8 mouse cellular contexts compared by ENCODE assay signal in the genomic region with DNA sequence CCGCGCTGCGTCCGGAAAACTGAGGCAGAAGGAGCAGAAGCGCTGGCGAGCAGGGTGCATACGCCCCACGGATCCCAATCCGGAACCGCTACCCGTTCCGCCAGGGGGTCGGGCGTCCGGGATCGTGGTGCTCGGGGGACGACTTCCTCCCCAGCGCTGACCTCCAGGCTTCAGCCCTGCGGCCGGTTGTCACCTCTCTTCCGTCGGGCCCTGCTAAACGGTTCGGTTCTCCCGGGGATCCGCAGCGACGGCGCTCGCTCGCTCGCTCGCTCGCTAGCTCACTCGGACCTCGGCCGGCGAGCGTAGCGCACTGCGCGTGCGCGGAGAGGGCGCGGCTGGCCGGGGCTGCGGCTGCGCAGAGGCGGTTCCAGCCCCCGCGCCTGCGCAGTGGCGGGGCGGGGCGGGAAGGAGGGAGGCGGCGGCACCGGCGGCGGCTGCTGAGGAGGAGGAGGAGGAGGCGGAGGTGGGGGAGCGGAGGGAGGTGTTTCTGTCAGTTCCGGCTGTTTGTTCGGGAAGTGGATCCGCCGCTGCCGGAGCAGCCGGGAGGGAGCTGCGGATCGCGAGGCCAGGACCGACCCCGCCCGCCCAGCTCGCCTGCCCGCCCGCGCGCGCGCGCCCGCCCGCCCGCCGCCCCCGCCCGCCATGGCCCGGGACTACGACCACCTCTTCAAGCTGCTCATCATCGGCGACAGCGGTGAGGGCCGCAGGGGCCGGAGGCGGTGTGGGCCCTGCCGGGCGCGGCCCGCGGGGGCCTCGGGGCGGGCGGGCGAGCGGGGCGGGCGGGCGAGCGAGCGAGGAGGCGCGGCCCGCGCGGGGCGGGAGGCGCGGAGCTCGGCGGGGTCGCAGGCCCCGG. TPM values are rescaled to one million over a fixed set of nuclear protein-coding genes. Genes with fewer than 3 reads are reported as not detected.
DNase-seq lines count a peak whose midpoint lies in the region; ATAC-seq and TF ChIP-seq lines count a peak whose summit lies in the region.

A gene (plus strand): TSS at position 404 of the 853 bp plus-strand sequence.

- peak within 1 kb of the TSS; percentile 67 for H3K27ac ChIP-seq in ES-E14 (ENCODE audit: insufficient read depth, low read depth, low read length, poor library complexity, severe bottlenecking)
- H3K27ac ChIP-seq in forebrain, embryonic 16.5 days (ENCODE audit: low read length) = peak within 1 kb of the TSS; percentile 90
- peak within 1 kb of the TSS; percentile 92 for H3K27ac ChIP-seq in layer of hippocampus, adult 2 months
- peak within 1 kb of the TSS; percentile 79 for H3K27ac ChIP-seq in lung, embryonic 14.5 days (ENCODE audit: low read depth)
- peak within 1 kb of the TSS; percentile 35; the same call in 1 of the 2 replicates for H3K27ac ChIP-seq in olfactory bulb, adult 2 months (ENCODE audit: insufficient read depth, low read depth, low read length)
- H3K27ac ChIP-seq in thymus, adult 2 months (ENCODE audit: control insufficient read depth, insufficient read depth, low read length) = peak within 1 kb of the TSS; percentile 34; the same call in 1 of the 2 replicates

- H3K4me1 ChIP-seq in ES-E14 (ENCODE audit: control insufficient read depth in 2 of 2, insufficient read depth in 2 of 2, low read length in 2 of 2, poor library complexity in 1 of 2) = peaks cover 0 to 17% of the 10 kb centered on the region in 2 experiments; a peak in 3 of 4 replicates
- H3K4me1 ChIP-seq in forebrain, embryonic 16.5 days (replicated peaks; ENCODE audit: control insufficient read depth, insufficient read depth, low read length) = peaks cover 38% of the 10 kb centered on the region
- H3K4me1 ChIP-seq in lung, embryonic 14.5 days (ENCODE audit: insufficient read depth) = peaks cover 8% of the 10 kb centered on the region
- H3K4me1 ChIP-seq in olfactory bulb, adult 2 months (ENCODE audit: control insufficient read depth, insufficient read depth, low read length) = peaks cover 33% of the 10 kb centered on the region
- peaks cover 36% of the 10 kb centered on the region for H3K4me1 ChIP-seq in thymus, adult 2 months (replicated peaks; ENCODE audit: control insufficient read depth, insufficient read depth, low read length)

- ATAC-seq in forebrain, embryonic 16.5 days = peak; percentile 87
- ATAC-seq in lung, embryonic 14.5 days (ENCODE audit: insufficient read depth) = peak; percentile 84

- no peaks in the 10 kb centered on the region for H3K9me3 ChIP-seq in ES-E14 (ENCODE audit: control insufficient read depth, insufficient read depth, low read depth, low read length)
- H3K9me3 ChIP-seq in forebrain, embryonic 16.5 days (ENCODE audit: control insufficient read depth, low read length) = no peaks in the 10 kb centered on the region
- H3K9me3 ChIP-seq in lung, embryonic 14.5 days (ENCODE audit: low read depth, low read length) = no peaks in the 10 kb centered on the region

- peak; percentile 100 for TF ChIP-seq POLR2A in olfactory bulb, adult 2 months (IDR thresholded peaks at IDR 0.05; ENCODE audit: insufficient read depth, low read depth, low read length)
- peak; percentile 98 for TF ChIP-seq POLR2A in thymus, adult 2 months (IDR thresholded peaks at IDR 0.05; ENCODE audit: control insufficient read depth, extremely low read depth, insufficient read depth, low read length, poor library complexity)

- intact Hi-C loops in heart, postnatal 36 days (cut with DNase I) = no loop called here

- WGBS in forebrain, embryonic 16.5 days = under 1% methylated on average over 72 of the region's 125 CpGs
- WGBS in lung, embryonic 14.5 days = under 1% methylated on average over 89 of the region's 125 CpGs
- 3% methylated on average over 96 of the region's 125 CpGs for WGBS in olfactory bulb, adult 2 months
- WGBS in thymus, adult 2 months = 2% methylated on average over 98 of the region's 125 CpGs

- in situ Hi-C loops in ES-E14 (cut with MboI; ENCODE audit: low sequenced_read_pairs in 2 of 2, unreplicated experiment in 2 of 2) = no loop called here

- TF ChIP-seq CTCF in layer of hippocampus, adult 2 months (conservative IDR thresholded peaks at IDR 0.05) = peak; percentile 39
- TF ChIP-seq CTCF in lung, embryonic 14.5 days (IDR thresholded peaks at IDR 0.05; ENCODE audit: low read depth) = peak; percentile 22; the same call in 1 of the 2 replicates
- TF ChIP-seq CTCF in olfactory bulb, adult 2 months (IDR thresholded peaks at IDR 0.05; ENCODE audit: insufficient read depth, low read depth, low read length) = no peak
- TF ChIP-seq CTCF in thymus, adult 2 months (IDR thresholded peaks at IDR 0.05; ENCODE audit: borderline replicate concordance, control insufficient read depth, extremely low read depth, insufficient read depth, low read length, poor library complexity) = peak; percentile 68; the same call in 1 of the 2 replicates

- peak within 1 kb of the TSS; percentile 71 for H3K4me2 ChIP-seq in forebrain, embryonic 16.5 days (ENCODE audit: low read length)
- H3K4me2 ChIP-seq in lung, embryonic 14.5 days = peak within 1 kb of the TSS; percentile 75

- DNase-seq in ES-E14 (ENCODE audit: low read depth, low spot score) = peak; percentile 85
- peak; percentile 96 for DNase-seq in cerebellum, adult 11-12 months
- peak; percentile 95 to 97 for DNase-seq in heart, postnatal 36 days
- peak; percentile 92 to 94 for DNase-seq in layer of hippocampus, adult 2 months (ENCODE audit: low spot score in 2 of 2)
- DNase-seq in lung, embryonic 14.5 days = peak; percentile 98
- DNase-seq in thymus, adult 2 months = peak; percentile 96

- peak within 1 kb of the TSS; percentile 92 for H3K9ac ChIP-seq in ES-E14 (ENCODE audit: insufficient read depth, low read depth, low read length, poor library complexity, severe bottlenecking)
- H3K9ac ChIP-seq in forebrain, embryonic 16.5 days (replicated peaks; ENCODE audit: low read depth, low read length) = peak within 1 kb of the TSS; percentile 93
- H3K9ac ChIP-seq in lung, embryonic 14.5 days = peak within 1 kb of the TSS; percentile 89

- no peaks in the 10 kb centered on the region for H3K27me3 ChIP-seq in forebrain, embryonic 16.5 days (replicated peaks; ENCODE audit: control insufficient read depth, insufficient read depth, low read length)
- H3K27me3 ChIP-seq in lung, embryonic 14.5 days (ENCODE audit: insufficient read depth, low read length) = no peaks in the 10 kb centered on the region
- no peaks in the 10 kb centered on the region for H3K27me3 ChIP-seq in thymus, adult 2 months (ENCODE audit: control insufficient read depth, insufficient read depth, low read length)

- peaks cover 5% of the 10 kb centered on the region; the same call in 1 of the 2 replicates for H3K36me3 ChIP-seq in ES-E14 (ENCODE audit: control insufficient read depth, insufficient read depth, low read length, poor library complexity, severe bottlenecking)
- H3K36me3 ChIP-seq in forebrain, embryonic 16.5 days (ENCODE audit: control insufficient read depth, insufficient read depth) = no peaks in the 10 kb centered on the region
- H3K36me3 ChIP-seq in lung, embryonic 14.5 days (ENCODE audit: insufficient read depth) = 0 out of 2 replicates have a peak, but pooled peaks cover 14% of the 10 kb centered on the region
- no peaks in the 10 kb centered on the region for H3K36me3 ChIP-seq in thymus, adult 2 months (ENCODE audit: control insufficient read depth, insufficient read depth, low read length)

- peak within 1 kb of the TSS; percentile 82 to 89 for H3K4me3 ChIP-seq in ES-E14 (ENCODE audit: insufficient read depth in 1 of 2, low read depth in 1 of 2, low read length in 2 of 2, poor library complexity in 1 of 2, severe bottlenecking in 1 of 2)
- H3K4me3 ChIP-seq in forebrain, embryonic 16.5 days (replicated peaks; ENCODE audit: low read length) = peak within 1 kb of the TSS; percentile 84
- peak within 1 kb of the TSS; percentile 97 for H3K4me3 ChIP-seq in layer of hippocampus, adult 2 months
- peak within 1 kb of the TSS; percentile 84 for H3K4me3 ChIP-seq in lung, embryonic 14.5 days (ENCODE audit: low read depth, low read length)
- peak within 1 kb of the TSS; percentile 76 for H3K4me3 ChIP-seq in olfactory bulb, adult 2 months (ENCODE audit: insufficient read depth, low read depth, low read length)
- H3K4me3 ChIP-seq in thymus, adult 2 months (ENCODE audit: control insufficient read depth, insufficient read depth, low read length) = peak within 1 kb of the TSS; percentile 79

TF ChIP-seq in ES-E14, 5 proteins besides CTCF, POLR2A, EP300 and RAD21:
- TF ChIP-seq CHD2 (IDR thresholded peaks at IDR 0.05; ENCODE audit: low read depth, low read length) (no peak), ZNF384 (IDR thresholded peaks at IDR 0.05; ENCODE audit: low read depth, low read length) (no peak), MAFK (IDR thresholded peaks at IDR 0.05; ENCODE audit: insufficient read depth, low read depth, low read length) (no peak), HCFC1 (IDR thresholded peaks at IDR 0.05; ENCODE audit: borderline replicate concordance, insufficient read depth, low read length) (peak; percentile 38; the same call in 1 of the 2 replicates)

RNA-seq across cellular contexts. Expression of the gene that starts here (rescaled TPM):
- total RNA-seq in ES-E14 (2012; rRNA removed) = 44.7 and 58.7 TPM in 2 replicates
- polyA plus RNA-seq in forebrain, embryonic 16.5 days (2015; fragmentation: Nextera tagmentation; extraction: Ambion mirVana) = 18.0 and 18.8 TPM in 2 replicates
- total RNA-seq in heart, postnatal 36 days (2021) = 10 to 100 TPM; 43.1 to 46.3 TPM
- 10 to 100 TPM; 85.6 to 98.6 TPM for total RNA-seq in layer of hippocampus, adult 2 months (2021)
- 18.8 and 19.9 TPM in 2 replicates for polyA plus RNA-seq in lung, embryonic 14.5 days (2014; fragmentation: Nextera tagmentation; extraction: Ambion mirVana)
- not detected in 2 replicates for polyA plus RNA-seq in olfactory bulb, adult 2 months (2012; ENCODE audit: insufficient read depth, insufficient read length, low replicate concordance, missing spikeins)
- polyA plus RNA-seq in thymus, adult 2 months (2012; rRNA removed) = 129 and 130 TPM in 2 replicates

Comparison
In these comparisons a context has a peak if more than half of its experiments do, and no peak if none do; other contexts are left out.
1. Peak in every context shown above with its lines: DNase-seq, ATAC-seq, H3K4me3 ChIP-seq and H3K27ac ChIP-seq.
2. RNA of the gene that starts here (polyA plus RNA-seq): 129 to 130 TPM in thymus, adult 2 months, 18.8 to 19.9 TPM in lung, embryonic 14.5 days and 18.0 to 18.8 TPM in forebrain, embryonic 16.5 days; not detected in olfactory bulb, adult 2 months; every median in the first group is over 10 times any median in the second.
3. H3K27ac ChIP-seq: peak in every context shown above with its lines; median percentile 92 in layer of hippocampus, adult 2 months; 90 in forebrain, embryonic 16.5 days; 79 in lung, embryonic 14.5 days; 67 in ES-E14; 35 in olfactory bulb, adult 2 months; 34 in thymus, adult 2 months.